Mouse (Mus musculus) neural tube, embryonic 13.5 days (tissue): ENCODE results near the gene Ly6g6c. TPM values are rescaled to one million over a fixed set of nuclear protein-coding genes. Genes with fewer than 3 reads are reported as not detected.

Experiments
- ATAC-seq: fragments of 200-750 bp; cut with Nextera tagmentation; 2 replicates; pipeline ENCODE4 v1.8.0; 2017; ENCODE audit warnings: low read depth, mild to moderate bottlenecking, moderate TSS enrichment, moderate library complexity
- H3K27ac ChIP-seq: fragments of 300-500 bp; sonication (generic); replicated peaks from 2 replicates; pipeline ENCODE4 v1.5.1; 2015; ENCODE audit warnings: moderate library complexity, mild to moderate bottlenecking, inconsistent platforms
- H3K27me3 ChIP-seq: fragments of 300-500 bp; sonication (generic); 2 replicates; pipeline ENCODE4 v1.6.1; 2015; ENCODE audit warnings: mild to moderate bottlenecking, inconsistent platforms
- H3K36me3 ChIP-seq: fragments of 300-500 bp; sonication (generic); 2 replicates; pipeline ENCODE4 v1.6.1; 2015; ENCODE audit warnings: mild to moderate bottlenecking, inconsistent platforms
- H3K4me1 ChIP-seq: fragments of 300-500 bp; sonication (generic); replicated peaks from 2 replicates; pipeline ENCODE4 v1.6.1; 2015; ENCODE audit warnings: inconsistent platforms
- H3K4me2 ChIP-seq: fragments of 300-500 bp; sonication (generic); 2 replicates; pipeline ENCODE4 v1.6.1; 2015; ENCODE audit warnings: inconsistent platforms, mild to moderate bottlenecking, moderate library complexity
- H3K4me3 ChIP-seq: fragments of 300-500 bp; sonication (generic); 2 replicates; pipeline ENCODE4 v1.5.1; 2015; ENCODE audit warnings: mild to moderate bottlenecking, inconsistent platforms
- H3K9ac ChIP-seq: fragments of 300-500 bp; sonication (generic); 2 replicates; pipeline ENCODE4 v1.6.1; 2015; ENCODE audit warnings: moderate library complexity, mild to moderate bottlenecking, inconsistent platforms
- H3K9me3 ChIP-seq: fragments of 300-500 bp; sonication (generic); 2 replicates; pipeline ENCODE4 v1.6.1; 2016; ENCODE audit warnings: inconsistent platforms
- WGBS: fragments of 180-500 bp; shearing (Covaris S2); methylation state at CpG from one replicate; pipeline ENCODE4 v1.1.7; 2015; 5-methylcytosine and 5-hydroxymethylcytosine counted together
- polyA plus RNA-seq: library from polyadenylated mRNA; unstranded; fragments of >200 nt; fragmentation: Nextera tagmentation; extraction: Ambion mirVana; gene quantifications from 2 replicates; pipeline ENCODE4 v1.2.1, GENCODE M21; 2015

Gene Ly6g6c
- polyA plus RNA-seq, 1 experiment from 2014 or later: not detected

- Histone ChIP-seq H3K36me3 (peaks cover 96% of the 10 kb centered on the region), H3K4me3 (no peak overlapping the region), H3K4me1 (no peaks in the 10 kb centered on the region), H3K4me2 (no peak overlapping the region), H3K9ac (no peak overlapping the region), H3K27me3 (no peaks in the 10 kb centered on the region), H3K27ac (no peak overlapping the region), H3K9me3 (no peaks in the 10 kb centered on the region)
- no peak for ATAC-seq
- 86% methylated on average over 12 of the region's 12 CpGs for WGBS
Observed at GRCm38 (mm10) chr17:35096597-35096996, 31.4 kb downstream of the Ly6g6c start.

- WGBS: 87% methylated on average over 12 of the region's 12 CpGs
- H3K27ac ChIP-seq: no peak overlapping the region
- no peaks in the 10 kb centered on the region for H3K4me1 ChIP-seq
- no peaks in the 10 kb centered on the region for H3K27me3 ChIP-seq
- no peak overlapping the region for H3K4me3 ChIP-seq
- no peak for ATAC-seq
- no peak overlapping the region for H3K4me2 ChIP-seq
- H3K9me3 ChIP-seq: no peaks in the 10 kb centered on the region
- H3K36me3 ChIP-seq: peaks cover 99% of the 10 kb centered on the region
- no peak overlapping the region for H3K9ac ChIP-seq
Observed at GRCm38 (mm10) chr17:35097164-35097655, 32.0 kb downstream of the Ly6g6c start.

GRCm38 (mm10) chr17:35100196-35100765, 35.1 kb downstream of the Ly6g6c start:
- Histone ChIP-seq H3K9ac (no peak overlapping the region), H3K4me1 (no peaks in the 10 kb centered on the region), H3K4me2 (no peak overlapping the region), H3K36me3 (peaks cover 91% of the 10 kb centered on the region), H3K4me3 (no peak overlapping the region), H3K9me3 (no peaks in the 10 kb centered on the region), H3K27ac (no peak overlapping the region), H3K27me3 (no peaks in the 10 kb centered on the region)
- ATAC-seq: no peak
- WGBS: 79% methylated on average over 10 of the region's 10 CpGs

GRCm38 (mm10) chr17:35101161-35101560, 36.0 kb downstream of the Ly6g6c start:
- WGBS: 95% methylated on average over 11 of the region's 11 CpGs
- no peak overlapping the region for H3K4me2 ChIP-seq
- ATAC-seq: no peak
- H3K9me3 ChIP-seq: no peaks in the 10 kb centered on the region
- H3K27ac ChIP-seq: no peak overlapping the region
- H3K36me3 ChIP-seq: peaks cover 84% of the 10 kb centered on the region
- H3K9ac ChIP-seq: no peak overlapping the region
- H3K27me3 ChIP-seq: no peaks in the 10 kb centered on the region
- H3K4me3 ChIP-seq: no peak overlapping the region
- peaks cover 7% of the 10 kb centered on the region; the same call in 1 of the 2 replicates for H3K4me1 ChIP-seq

- 79% methylated on average over 8 of the region's 8 CpGs for WGBS
- Histone ChIP-seq H3K4me1 (peaks cover 8% of the 10 kb centered on the region; the same call in 1 of the 2 replicates), H3K9me3 (no peaks in the 10 kb centered on the region), H3K9ac (no peak overlapping the region), H3K27ac (no peak overlapping the region), H3K4me2 (no peak overlapping the region), H3K36me3 (peaks cover 72% of the 10 kb centered on the region), H3K27me3 (no peaks in the 10 kb centered on the region), H3K4me3 (no peak overlapping the region)
- no peak for ATAC-seq
Observed at GRCm38 (mm10) chr17:35102299-35102698, 37.1 kb downstream of the Ly6g6c start.

- Histone ChIP-seq H3K36me3 (peaks cover 63% of the 10 kb centered on the region), H3K27me3 (no peaks in the 10 kb centered on the region), H3K9me3 (no peaks in the 10 kb centered on the region), H3K9ac (no peak overlapping the region), H3K4me3 (no peak overlapping the region), H3K27ac (no peak overlapping the region), H3K4me1 (peaks cover 8% of the 10 kb centered on the region; the same call in 1 of the 2 replicates), H3K4me2 (no peak overlapping the region)
- no peak for ATAC-seq
- WGBS: 76% methylated on average over 6 of the region's 6 CpGs
Observed at GRCm38 (mm10) chr17:35103221-35103690, 38.1 kb downstream of the Ly6g6c start.

- H3K4me3 ChIP-seq: no peak overlapping the region
- H3K9ac ChIP-seq: no peak overlapping the region
- WGBS: 90% methylated on average over 7 of the region's 7 CpGs
- no peaks in the 10 kb centered on the region for H3K9me3 ChIP-seq
- peaks cover 54% of the 10 kb centered on the region for H3K36me3 ChIP-seq
- no peak overlapping the region for H3K27ac ChIP-seq
- peaks cover 8% of the 10 kb centered on the region; the same call in 1 of the 2 replicates for H3K4me1 ChIP-seq
- no peaks in the 10 kb centered on the region for H3K27me3 ChIP-seq
- no peak overlapping the region for H3K4me2 ChIP-seq
- no peak for ATAC-seq
Observed at GRCm38 (mm10) chr17:35104079-35104478, 38.9 kb downstream of the Ly6g6c start.

- Histone ChIP-seq H3K4me3 (no peak overlapping the region), H3K36me3 (peaks cover 48% of the 10 kb centered on the region), H3K9me3 (no peaks in the 10 kb centered on the region), H3K27ac (no peak overlapping the region), H3K27me3 (no peaks in the 10 kb centered on the region), H3K9ac (0 out of 2 replicates have a peak overlapping the region, but pooled peaks have one; percentile 22), H3K4me2 (no peak overlapping the region), H3K4me1 (peaks cover 8% of the 10 kb centered on the region; the same call in 1 of the 2 replicates)
- 77% methylated on average over 6 of the region's 6 CpGs for WGBS
- ATAC-seq: no peak
Observed at GRCm38 (mm10) chr17:35104754-35105153, 39.6 kb downstream of the Ly6g6c start.

GRCm38 (mm10) chr17:35105740-35106389, 40.7 kb downstream of the Ly6g6c start:
- Histone ChIP-seq H3K4me3 (no peak overlapping the region), H3K4me1 (peaks cover 8% of the 10 kb centered on the region; the same call in 1 of the 2 replicates), H3K4me2 (peak overlapping the region; percentile 35), H3K36me3 (peaks cover 36% of the 10 kb centered on the region), H3K9me3 (no peaks in the 10 kb centered on the region), H3K9ac (peak overlapping the region; percentile 52; the same call in 1 of the 2 replicates), H3K27me3 (no peaks in the 10 kb centered on the region), H3K27ac (no peak overlapping the region)
- ATAC-seq: no peak
- WGBS: 31% methylated on average over 13 of the region's 13 CpGs

- no peak overlapping the region for H3K9ac ChIP-seq
- no peak overlapping the region for H3K4me2 ChIP-seq
- no peak for ATAC-seq
Observed at GRCm38 (mm10) chr17:35106522-35106921, 41.3 kb downstream of the Ly6g6c start.

GRCm38 (mm10) chr17:35108097-35108496, 42.9 kb downstream of the Ly6g6c start, which contains the start of gene Ly6g5c:
TSS of gene Ly6g5c (plus strand) at chr17:35108279.
- Histone ChIP-seq H3K4me1 (peaks cover 8% of the 10 kb centered on the region; the same call in 1 of the 2 replicates), H3K4me2 (no peak within 1 kb of the TSS), H3K9me3 (no peaks in the 10 kb centered on the region), H3K36me3 (peaks cover 14% of the 10 kb centered on the region), H3K27me3 (no peaks in the 10 kb centered on the region), H3K4me3 (no peak within 1 kb of the TSS), H3K27ac (no peak within 1 kb of the TSS), H3K9ac (no peak within 1 kb of the TSS)
- no peak for ATAC-seq
- WGBS: 78% methylated on average over 6 of the region's 6 CpGs

More at GRCm38 (mm10) chr17:35106522-35106921, 41.3 kb downstream of the Ly6g6c start:
- Histone ChIP-seq H3K9me3 (no peaks in the 10 kb centered on the region), H3K4me1 (peaks cover 8% of the 10 kb centered on the region; the same call in 1 of the 2 replicates), H3K27me3 (no peaks in the 10 kb centered on the region), H3K36me3 (peaks cover 30% of the 10 kb centered on the region), H3K27ac (no peak overlapping the region), H3K4me3 (no peak overlapping the region)
- 75% methylated on average over 3 of the region's 3 CpGs for WGBS

GRCm38 (mm10) chr17:35111774-35112173, 46.6 kb downstream of the Ly6g6c start:
- H3K27ac ChIP-seq: no peak overlapping the region
- H3K9me3 ChIP-seq: no peaks in the 10 kb centered on the region
- no peak overlapping the region for H3K4me3 ChIP-seq
- no peak overlapping the region for H3K9ac ChIP-seq
- no peaks in the 10 kb centered on the region for H3K4me1 ChIP-seq
- no peak for ATAC-seq
- H3K27me3 ChIP-seq: no peaks in the 10 kb centered on the region
- peaks cover 29% of the 10 kb centered on the region for H3K36me3 ChIP-seq
- no peak overlapping the region for H3K4me2 ChIP-seq
- WGBS: 66% methylated on average over 9 of the region's 9 CpGs
